ENCODE assay signal across 10 mouse cellular contexts in genomic region chr15:95794611-95795565, GRCm38 (mm10). TPM values are rescaled to one million over a fixed set of nuclear protein-coding genes. Genes with fewer than 3 reads are reported as not detected.
DNase-seq lines count a peak whose midpoint lies in the region; ATAC-seq lines count a peak whose summit lies in the region.
"Had no signal": no experiment of that assay in that cellular context is flagged by ENCODE, and none has a peak within 500 bp of the region (broad histone marks: within the 10 kb centered on the region; RNA-seq: fewer than 3 reads in every experiment).

No protein-coding gene starts in this region.

- H3K9ac ChIP-seq in intestine, embryonic 15.5 days: no peak overlapping the region
- H3K9ac ChIP-seq: embryonic facial prominence, embryonic 13.5 days had no signal

- 69% methylated on average over 10 of the region's 10 CpGs for WGBS in heart, embryonic 10.5 days
- WGBS in intestine, embryonic 15.5 days: 56% methylated on average over 10 of the region's 10 CpGs

- H3K9me3 ChIP-seq in heart, embryonic 10.5 days: no peaks in the 10 kb centered on the region
- H3K9me3 ChIP-seq in intestine, embryonic 15.5 days: no peaks in the 10 kb centered on the region
- H3K9me3 ChIP-seq: embryonic facial prominence, embryonic 13.5 days had no signal

- H3K4me3 ChIP-seq in heart, embryonic 10.5 days: no peak overlapping the region
- no peak overlapping the region for H3K4me3 ChIP-seq in intestine, embryonic 15.5 days (replicated peaks)
- H3K4me3 ChIP-seq: embryonic facial prominence, embryonic 13.5 days had no signal

- H3K27me3 ChIP-seq in heart, embryonic 10.5 days (ENCODE audit: insufficient read depth, poor library complexity, severe bottlenecking): no peaks in the 10 kb centered on the region
- H3K27me3 ChIP-seq in intestine, embryonic 15.5 days (replicated peaks): no peaks in the 10 kb centered on the region
- H3K27me3 ChIP-seq: embryonic facial prominence, embryonic 13.5 days had no signal

- 0 out of 2 replicates have a peak, but pooled peaks cover 4% of the 10 kb centered on the region for H3K36me3 ChIP-seq in heart, embryonic 10.5 days
- no peaks in the 10 kb centered on the region for H3K36me3 ChIP-seq in intestine, embryonic 15.5 days
- H3K36me3 ChIP-seq: embryonic facial prominence, embryonic 13.5 days had no signal

- no peak overlapping the region for H3K27ac ChIP-seq in heart, embryonic 10.5 days
- no peak overlapping the region for H3K27ac ChIP-seq in intestine, embryonic 15.5 days
- H3K27ac ChIP-seq: embryonic facial prominence, embryonic 13.5 days had no signal

- ATAC-seq in intestine, embryonic 15.5 days: peak; percentile 82
- ATAC-seq in megakaryocyte progenitor cell, adult 5-6 weeks (replicated peaks; ENCODE audit: poor library complexity): peak; percentile 35
- ATAC-seq in frontal cortex, adult (ENCODE audit: low TSS enrichment): no peak

- peak; percentile 96 for DNase-seq in heart, adult 11 months
- no peak for DNase-seq in heart, embryonic 10.5 days (ENCODE audit: low spot score)
- DNase-seq in adrenal gland, adult (ENCODE audit: inconsistent age in 2 of 2, low spot score in 1 of 2): peak; percentile 61 to 86
- DNase-seq in frontal cortex, postnatal 10 days (ENCODE audit: low spot score in 2 of 2): no peak
- no peak for DNase-seq in thymus, postnatal 36 days
- DNase-seq: layer of hippocampus, postnatal 36 days had no signal

- H3K4me2 ChIP-seq in intestine, embryonic 15.5 days (replicated peaks): 0 out of 2 replicates have a peak overlapping the region, but pooled peaks have one; percentile 4
- H3K4me2 ChIP-seq: embryonic facial prominence, embryonic 13.5 days had no signal

- H3K4me1 ChIP-seq in heart, embryonic 10.5 days: peaks cover 65% of the 10 kb centered on the region
- H3K4me1 ChIP-seq in intestine, embryonic 15.5 days (replicated peaks): peaks cover 27% of the 10 kb centered on the region

RNA-seq across cellular contexts. Expression of gene Ano6, which starts 4.2 kb away (rescaled TPM):
- 40.8 and 44.4 TPM in 2 replicates for polyA plus RNA-seq in heart, embryonic 10.5 days (2016; fragmentation: Nextera tagmentation; extraction: Ambion mirVana)
- 50.4 and 53.8 TPM in 2 replicates for polyA plus RNA-seq in intestine, embryonic 15.5 days (2015; fragmentation: Nextera tagmentation; extraction: Ambion mirVana)
- 23.0 and 26.2 TPM in 2 replicates for total RNA-seq in megakaryocyte progenitor cell, adult 5-6 weeks (2015)
- total RNA-seq in megakaryocyte progenitor cell, adult 5-6 weeks (2017): 22.7 and 25.4 TPM in 2 replicates

Comparison
In these comparisons a context has a peak if more than half of its experiments do, and no peak if none do; other contexts are left out.
1. DNase-seq: peak in heart, adult 11 months (single experiment) and adrenal gland, adult (2 of 2); none in heart, embryonic 10.5 days (single experiment), frontal cortex, postnatal 10 days (0 of 2) and thymus, postnatal 36 days (0 of 2).